Mouse (Mus musculus) limb, embryonic 15.5 days (tissue): Measurements from ENCODE around the gene Babam2. TPM values are rescaled to one million over a fixed set of nuclear protein-coding genes. Genes with fewer than 3 reads are reported as not detected.

Experiments used
- ATAC-seq: fragments of 200-750 bp; cut with Nextera tagmentation; 2 replicates; pipeline ENCODE4 v1.8.0; 2017; ENCODE audit warnings: low read depth, moderate TSS enrichment; ENCODE audit not compliant: insufficient number of reproducible peaks, low FRiP score, low TSS enrichment
- H3K27ac ChIP-seq: fragments of 300-500 bp; sonication (generic); 2 replicates; pipeline ENCODE4 v1.5.1; 2015; ENCODE audit warnings: moderate library complexity, mild to moderate bottlenecking, inconsistent platforms
- H3K27me3 ChIP-seq: fragments of 300-500 bp; sonication (generic); 2 replicates; pipeline ENCODE4 v1.6.1; 2015; ENCODE audit warnings: inconsistent platforms
- H3K36me3 ChIP-seq: fragments of 300-500 bp; sonication (generic); 2 replicates; pipeline ENCODE4 v1.6.1; 2015; ENCODE audit warnings: inconsistent platforms
- H3K4me1 ChIP-seq: fragments of 300-500 bp; sonication (generic); 2 replicates; pipeline ENCODE4 v1.6.1; 2015; ENCODE audit warnings: inconsistent platforms
- H3K4me2 ChIP-seq: fragments of 300-500 bp; sonication (generic); 2 replicates; pipeline ENCODE4 v1.6.1; 2015; ENCODE audit warnings: mild to moderate bottlenecking, inconsistent platforms
- H3K4me3 ChIP-seq: fragments of 300-500 bp; sonication (generic); 2 replicates; pipeline ENCODE4 v1.5.1; 2015; ENCODE audit warnings: mild to moderate bottlenecking, inconsistent platforms
- H3K9ac ChIP-seq: fragments of 300-500 bp; sonication (generic); 2 replicates; pipeline ENCODE4 v1.6.1; 2015; ENCODE audit warnings: inconsistent platforms
- H3K9me3 ChIP-seq: fragments of 300-500 bp; sonication (generic); 2 replicates; pipeline ENCODE4 v1.6.1; 2016; ENCODE audit warnings: inconsistent platforms
- WGBS: fragments of 180-500 bp; shearing (Covaris S2); methylation state at CpG from one replicate; pipeline ENCODE4 v1.1.7; 2015; 5-methylcytosine and 5-hydroxymethylcytosine counted together
- polyA plus RNA-seq: library from polyadenylated mRNA; unstranded; fragments of >200 nt; fragmentation: Nextera tagmentation; extraction: Ambion mirVana; gene quantifications from 2 replicates; pipeline ENCODE4 v1.2.1, GENCODE M21; 2015

Babam2 gene
- polyA plus RNA-seq, 1 experiment from 2014 or later: 50.5 TPM

DNA sequence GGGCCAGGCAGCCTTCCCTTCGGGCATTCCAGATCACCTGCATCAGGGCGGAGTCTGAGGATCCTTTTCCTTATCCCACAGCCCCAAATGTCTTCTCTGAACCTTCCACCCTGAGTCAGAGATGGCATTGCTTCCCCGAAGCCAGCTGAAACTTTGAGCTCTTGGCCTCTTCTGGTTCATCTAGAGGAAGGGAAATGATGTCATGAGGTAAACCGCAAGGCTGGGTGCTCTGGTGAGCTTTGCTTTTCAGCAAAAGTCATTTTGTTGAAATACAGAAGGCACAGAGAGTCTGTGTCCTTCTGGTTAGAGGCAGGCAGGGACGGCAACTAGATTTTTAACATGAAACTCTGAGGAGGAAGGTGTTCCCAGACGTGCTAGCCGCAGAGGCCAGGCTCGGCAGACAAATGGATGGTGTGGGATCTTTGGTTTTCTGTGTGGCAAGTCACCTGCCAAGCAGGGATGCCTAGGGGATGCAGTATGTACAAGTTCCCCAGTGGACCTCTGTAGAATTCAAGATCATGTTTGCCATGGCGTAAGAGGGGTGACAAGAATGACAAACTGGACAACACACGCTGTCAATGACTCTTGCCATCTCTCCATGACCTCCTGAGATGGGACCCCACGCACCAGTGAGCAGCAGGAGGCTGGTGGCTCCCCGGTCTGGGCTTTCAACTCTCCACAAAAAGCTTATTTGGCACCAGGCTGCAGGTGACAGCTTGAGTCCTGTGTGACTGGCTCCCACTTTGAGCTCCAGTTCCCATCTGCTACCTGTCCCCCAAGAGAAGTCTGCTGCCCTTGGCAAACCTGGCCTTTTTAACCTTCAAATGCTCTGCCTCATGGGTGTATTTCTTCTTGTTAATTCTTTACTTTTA is 406.9 kb downstream of the Babam2 start:
- no peak overlapping the region for H3K4me3 ChIP-seq
- no peak overlapping the region for H3K4me2 ChIP-seq
- no peaks in the 10 kb centered on the region for H3K27me3 ChIP-seq
- H3K36me3 ChIP-seq: no peaks in the 10 kb centered on the region
- H3K4me1 ChIP-seq: peaks cover 29% of the 10 kb centered on the region
- no peak overlapping the region for H3K27ac ChIP-seq
- WGBS: 75% methylated on average over 12 of the region's 12 CpGs
- no peak for ATAC-seq
- no peaks in the 10 kb centered on the region for H3K9me3 ChIP-seq
- no peak overlapping the region for H3K9ac ChIP-seq

DNA sequence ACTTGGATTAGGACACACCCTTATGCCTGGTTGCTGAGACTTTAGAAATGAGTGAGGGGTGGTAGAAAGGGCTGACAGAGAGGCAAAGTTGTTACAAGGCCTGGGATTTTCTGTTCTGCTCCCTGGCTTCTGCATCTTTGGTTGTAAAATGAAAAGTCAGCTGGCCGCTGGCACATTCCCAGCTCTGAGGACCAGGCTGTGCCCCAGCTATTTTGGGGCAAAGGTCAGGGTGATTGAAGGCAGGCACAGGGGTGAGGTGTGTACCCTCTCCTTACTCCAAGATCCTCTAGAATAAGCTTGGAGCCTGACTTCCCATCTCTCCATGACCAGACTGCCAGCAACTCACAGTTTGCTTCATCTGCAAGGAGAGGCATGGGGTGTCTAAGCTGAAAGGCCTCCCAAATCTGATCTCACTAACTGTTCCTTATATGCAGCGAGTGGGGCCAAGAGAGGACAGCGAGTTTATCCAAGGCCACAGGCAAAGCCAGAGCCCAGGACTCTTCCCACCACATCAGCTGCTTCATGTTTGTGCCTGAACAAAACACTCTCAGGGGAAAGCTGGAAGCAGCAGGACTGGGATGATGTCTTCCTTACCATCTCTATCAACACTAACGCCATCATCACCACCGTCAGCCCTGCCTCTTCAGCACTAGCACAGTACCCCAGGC is 409.1 kb downstream of the Babam2 start:
- no peak for ATAC-seq
- Histone ChIP-seq H3K9ac (no peak overlapping the region), H3K9me3 (no peaks in the 10 kb centered on the region), H3K36me3 (no peaks in the 10 kb centered on the region), H3K27ac (no peak overlapping the region), H3K4me2 (no peak overlapping the region), H3K4me3 (no peak overlapping the region), H3K4me1 (peaks cover 18% of the 10 kb centered on the region), H3K27me3 (no peaks in the 10 kb centered on the region)
- 77% methylated on average over 5 of the region's 5 CpGs for WGBS

DNA sequence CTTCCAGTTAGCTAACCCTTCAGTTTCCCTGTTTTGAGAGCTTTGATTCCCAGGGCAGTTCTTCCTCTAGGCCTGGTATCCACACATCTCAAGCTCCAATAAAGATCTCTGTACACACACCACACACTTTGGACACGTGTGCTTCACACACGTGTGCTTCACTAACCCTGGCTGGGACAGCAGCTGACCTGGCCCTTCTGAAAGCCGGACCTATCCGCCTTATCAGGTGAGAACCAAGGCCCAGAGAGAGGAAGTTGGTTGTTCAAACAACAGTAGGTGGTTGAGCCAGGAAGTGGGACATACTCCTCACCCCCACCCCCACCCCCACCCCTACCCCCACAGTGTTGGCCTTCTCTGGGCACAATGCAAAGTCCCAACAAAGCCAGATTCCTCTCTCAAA is 413.2 kb downstream of the Babam2 start:
- WGBS: 82% methylated on average over 4 of the region's 4 CpGs
- no peaks in the 10 kb centered on the region for H3K36me3 ChIP-seq
- H3K4me3 ChIP-seq: no peak overlapping the region
- no peak overlapping the region for H3K9ac ChIP-seq
- no peak for ATAC-seq
- no peaks in the 10 kb centered on the region for H3K27me3 ChIP-seq
- no peak overlapping the region for H3K27ac ChIP-seq
- no peak overlapping the region for H3K4me2 ChIP-seq
- no peaks in the 10 kb centered on the region for H3K9me3 ChIP-seq
- no peaks in the 10 kb centered on the region for H3K4me1 ChIP-seq

DNA sequence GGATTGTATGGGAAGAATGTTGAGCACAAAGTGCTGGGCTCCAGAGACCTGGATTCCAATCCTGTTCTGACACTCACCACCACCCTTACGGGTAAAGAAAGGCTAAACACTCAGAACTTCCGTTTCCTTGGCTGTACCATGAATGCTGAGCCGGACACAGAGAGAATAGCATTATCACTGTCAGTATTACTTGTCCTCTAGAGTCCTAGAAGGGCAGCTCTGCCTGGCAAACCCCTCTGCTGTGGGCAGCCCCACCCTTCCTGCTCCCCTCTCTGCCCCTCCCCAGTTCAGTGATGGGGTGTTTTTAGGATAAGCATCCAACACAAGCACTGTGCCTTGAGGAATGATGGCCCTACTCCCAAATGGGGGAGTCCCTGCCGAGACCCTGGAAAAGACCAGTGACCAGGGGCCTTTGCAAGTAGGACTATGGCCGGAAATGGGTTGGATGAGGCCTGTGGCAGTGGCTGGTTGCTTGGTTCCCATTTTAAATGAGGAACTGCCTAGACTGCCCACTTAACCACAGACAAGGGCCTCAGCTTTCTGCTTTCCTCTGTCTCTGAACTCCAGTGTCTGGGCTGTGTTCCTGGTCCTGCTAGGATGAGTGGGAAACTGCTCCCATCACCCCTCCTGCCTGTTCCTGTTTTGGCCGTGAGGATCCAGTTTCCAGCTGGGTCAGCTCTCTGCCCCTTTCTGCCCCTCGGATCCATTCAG is 414.9 kb downstream of the Babam2 start:
- Histone ChIP-seq H3K9ac (no peak overlapping the region), H3K9me3 (no peaks in the 10 kb centered on the region), H3K4me1 (no peaks in the 10 kb centered on the region), H3K27ac (no peak overlapping the region), H3K27me3 (no peaks in the 10 kb centered on the region), H3K4me2 (no peak overlapping the region), H3K4me3 (no peak overlapping the region), H3K36me3 (no peaks in the 10 kb centered on the region)
- 74% methylated on average over 7 of the region's 7 CpGs for WGBS
- ATAC-seq: no peak

DNA sequence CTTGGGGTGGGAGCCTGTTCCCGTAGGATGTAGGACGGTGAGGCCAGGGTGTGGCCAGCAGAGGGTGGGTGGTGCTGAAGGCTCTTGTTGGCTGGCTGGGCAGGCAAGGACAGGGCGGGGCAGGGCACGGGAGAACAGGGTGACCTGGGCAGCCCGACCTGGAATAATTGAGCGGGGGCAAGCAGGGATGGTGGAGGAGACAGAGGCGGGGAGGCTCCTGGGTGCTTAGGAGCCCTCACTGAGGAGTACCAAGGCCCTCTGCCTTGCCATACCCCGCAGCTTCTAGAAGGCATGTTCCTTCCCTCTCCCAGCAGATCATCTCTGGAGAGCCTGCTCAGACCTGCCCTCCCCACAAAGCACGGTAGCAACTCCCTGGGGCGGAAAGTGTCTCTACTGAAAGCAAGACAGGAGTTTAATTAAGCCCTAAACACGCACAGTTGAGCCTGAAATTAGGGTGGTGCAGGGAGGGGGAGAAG is 423.5 kb downstream of the Babam2 start:
- Histone ChIP-seq H3K27ac (peak overlapping the region; percentile 82), H3K4me1 (peaks cover 12% of the 10 kb centered on the region; the same call in 1 of the 2 replicates), H3K9me3 (no peaks in the 10 kb centered on the region), H3K4me3 (no peak overlapping the region), H3K36me3 (no peaks in the 10 kb centered on the region), H3K9ac (no peak overlapping the region), H3K4me2 (no peak overlapping the region), H3K27me3 (no peaks in the 10 kb centered on the region)
- 30% methylated on average over 11 of the region's 11 CpGs for WGBS
- no peak for ATAC-seq

DNA sequence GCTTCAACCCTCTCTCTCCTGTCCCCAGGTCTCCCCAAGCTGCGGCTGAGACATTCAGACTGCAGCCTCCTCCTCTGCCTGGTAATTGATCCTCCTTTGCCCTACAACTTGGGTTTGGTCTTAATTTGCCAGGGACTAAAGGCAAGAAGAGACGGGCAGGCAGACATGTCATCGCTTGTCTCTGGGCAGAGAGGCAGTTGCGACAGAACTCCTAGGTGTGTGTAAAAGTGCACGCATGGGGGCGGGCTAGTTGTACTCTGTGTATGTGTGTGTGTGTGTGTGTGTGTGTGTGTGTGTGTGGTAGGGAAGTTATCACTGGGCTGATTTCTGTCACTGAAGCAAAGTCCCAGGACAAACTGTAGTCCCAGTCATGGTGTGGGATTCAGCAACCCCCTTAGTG is 424.5 kb downstream of the Babam2 start:
- Histone ChIP-seq H3K36me3 (no peaks in the 10 kb centered on the region), H3K9ac (no peak overlapping the region), H3K27me3 (no peaks in the 10 kb centered on the region), H3K4me3 (no peak overlapping the region), H3K4me1 (peaks cover 12% of the 10 kb centered on the region; the same call in 1 of the 2 replicates), H3K27ac (peak overlapping the region; percentile 82), H3K9me3 (no peaks in the 10 kb centered on the region), H3K4me2 (0 out of 2 replicates have a peak overlapping the region, but pooled peaks have one; percentile 12)
- WGBS: 81% methylated on average over 6 of the region's 6 CpGs
- ATAC-seq: no peak

DNA sequence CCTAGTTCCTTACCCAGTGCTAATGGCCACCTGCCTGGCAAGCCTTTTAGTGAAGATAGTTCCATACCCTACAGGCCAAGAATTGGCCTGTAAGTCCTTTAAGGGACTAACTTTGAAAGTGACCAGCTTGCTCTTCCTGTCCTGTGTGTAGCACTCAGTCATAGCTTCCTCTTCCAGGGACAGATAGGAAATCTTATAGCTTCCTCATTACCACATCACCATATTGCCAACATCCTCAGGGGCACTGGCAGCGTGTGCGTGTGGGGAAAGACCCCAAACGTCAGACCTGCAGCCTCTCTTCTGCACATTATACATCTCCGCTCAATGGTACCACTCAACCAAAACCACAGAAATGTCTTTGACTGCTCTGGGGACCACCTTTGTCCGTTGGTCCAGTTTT is 424.9 kb downstream of the Babam2 start:
- Histone ChIP-seq H3K36me3 (no peaks in the 10 kb centered on the region), H3K4me3 (no peak overlapping the region), H3K9me3 (no peaks in the 10 kb centered on the region), H3K27me3 (no peaks in the 10 kb centered on the region), H3K4me2 (no peak overlapping the region), H3K4me1 (peaks cover 12% of the 10 kb centered on the region; the same call in 1 of the 2 replicates), H3K9ac (no peak overlapping the region), H3K27ac (no peak overlapping the region)
- ATAC-seq: no peak
- WGBS: 77% methylated on average over 5 of the region's 5 CpGs

DNA sequence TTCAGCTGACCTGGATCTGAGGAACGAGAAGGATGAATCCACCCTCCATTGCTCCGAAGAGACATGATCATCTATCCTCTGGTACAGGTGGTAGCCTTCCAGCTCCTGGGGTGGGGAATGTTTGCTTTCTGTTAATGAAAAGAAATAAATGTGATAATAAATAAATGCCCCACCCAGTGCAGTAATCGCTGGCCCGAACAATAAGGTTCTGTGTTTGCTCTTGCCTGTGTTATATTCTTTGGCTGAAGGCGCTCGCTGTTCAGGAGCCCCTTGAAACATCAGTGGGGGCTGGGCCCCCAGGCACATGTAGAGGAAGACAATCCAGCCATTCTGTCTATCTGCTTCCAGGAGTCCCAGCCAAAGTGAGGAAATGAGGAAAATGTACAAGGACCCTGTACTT is 427.5 kb downstream of the Babam2 start:
- Histone ChIP-seq H3K4me2 (no peak overlapping the region), H3K9ac (no peak overlapping the region), H3K36me3 (no peaks in the 10 kb centered on the region), H3K4me3 (no peak overlapping the region), H3K9me3 (no peaks in the 10 kb centered on the region), H3K4me1 (peaks cover 11% of the 10 kb centered on the region; the same call in 1 of the 2 replicates), H3K27ac (no peak overlapping the region), H3K27me3 (no peaks in the 10 kb centered on the region)
- 84% methylated on average over 6 of the region's 6 CpGs for WGBS
- ATAC-seq: no peak

DNA sequence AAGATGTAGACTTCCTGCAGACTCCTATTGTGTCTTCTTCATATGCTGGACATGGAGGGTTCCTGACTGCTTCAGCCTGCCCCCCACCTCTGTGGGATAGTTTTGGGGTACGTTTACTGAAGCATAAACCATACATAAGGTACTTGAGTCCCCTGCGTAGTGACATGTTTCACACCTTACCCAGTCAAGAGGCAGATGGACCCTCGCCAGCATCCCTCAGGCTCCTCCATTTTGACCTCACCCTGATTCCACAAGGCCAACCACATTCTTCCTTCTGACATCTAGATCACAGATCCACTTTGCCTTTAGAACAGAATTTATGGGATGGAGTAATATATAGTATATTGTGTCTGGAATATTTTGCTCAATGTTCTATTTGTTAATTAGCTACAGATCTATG is 429.7 kb downstream of the Babam2 start:
- Histone ChIP-seq H3K4me2 (no peak overlapping the region), H3K36me3 (no peaks in the 10 kb centered on the region), H3K4me3 (no peak overlapping the region), H3K4me1 (peaks cover 5% of the 10 kb centered on the region; the same call in 1 of the 2 replicates), H3K27ac (no peak overlapping the region), H3K9me3 (no peaks in the 10 kb centered on the region), H3K27me3 (peaks cover 4% of the 10 kb centered on the region), H3K9ac (no peak overlapping the region)
- no peak for ATAC-seq
- 73% methylated on average over 3 of the region's 3 CpGs for WGBS

DNA sequence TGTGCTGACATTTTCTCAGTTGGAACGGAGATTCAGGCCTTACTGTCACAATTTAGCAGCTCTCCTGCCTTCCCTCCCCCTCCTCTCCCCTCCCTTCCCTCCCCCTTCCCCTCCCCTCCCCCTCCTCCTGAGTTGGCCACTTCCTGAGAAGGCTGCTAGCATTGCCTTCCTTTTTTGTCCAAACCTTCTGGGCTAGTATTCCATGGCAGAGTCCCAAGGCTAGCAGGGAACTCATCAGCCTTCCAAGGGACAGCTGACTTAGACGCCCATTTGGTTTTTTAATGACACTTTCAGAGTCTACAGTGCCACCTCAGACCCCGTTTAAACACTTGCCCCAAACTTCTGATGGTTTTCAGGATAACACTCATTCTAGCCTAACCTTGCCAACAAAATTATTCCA is 430.4 kb downstream of the Babam2 start:
- no peak overlapping the region for H3K4me2 ChIP-seq
- ATAC-seq: no peak
- 36% methylated on average over 3 of the region's 3 CpGs for WGBS

DNA sequence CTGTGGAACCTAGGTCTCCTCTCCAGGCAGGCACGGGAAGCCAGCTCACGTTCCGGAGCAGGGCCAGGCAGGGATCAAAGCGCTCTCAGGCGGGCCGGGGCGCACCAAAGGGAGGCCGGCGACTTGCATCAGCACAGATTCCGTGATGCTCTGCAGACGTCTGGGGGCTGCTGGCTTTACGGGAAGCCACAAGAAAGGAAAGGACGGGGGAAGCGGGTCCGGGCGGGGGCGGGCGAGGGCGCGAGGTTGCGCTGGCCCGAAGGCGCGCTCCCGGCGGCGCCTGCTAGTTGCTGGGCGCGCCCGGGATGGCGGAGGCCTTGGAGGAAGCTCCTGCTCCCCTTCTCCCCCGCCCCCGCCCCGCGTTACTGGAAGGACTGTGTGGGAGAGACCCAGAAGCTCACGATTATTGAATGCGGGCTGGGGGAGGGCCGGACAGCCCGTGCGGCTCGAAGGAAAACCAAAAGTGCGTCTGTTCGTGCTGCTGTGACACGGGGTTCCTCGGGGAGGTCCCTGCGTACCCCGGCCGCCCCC is 435.6 kb downstream of the Babam2 start:
- 0% methylated on average over 44 of the region's 48 CpGs for WGBS
- Histone ChIP-seq H3K4me3 (peak overlapping the region; percentile 75), H3K9me3 (no peaks in the 10 kb centered on the region), H3K9ac (peak overlapping the region; percentile 24; the same call in 1 of the 2 replicates), H3K27ac (peak overlapping the region; percentile 99), H3K4me2 (peak overlapping the region; percentile 82), H3K36me3 (no peaks in the 10 kb centered on the region), H3K27me3 (peaks cover 4% of the 10 kb centered on the region), H3K4me1 (peaks cover 22% of the 10 kb centered on the region)
- ATAC-seq: no peak

More for the DNA sequence above, 430.4 kb downstream of the Babam2 start:
- no peaks in the 10 kb centered on the region for H3K9me3 ChIP-seq
- H3K27me3 ChIP-seq: peaks cover 4% of the 10 kb centered on the region
- H3K4me1 ChIP-seq: peaks cover 3% of the 10 kb centered on the region; the same call in 1 of the 2 replicates
- no peak overlapping the region for H3K9ac ChIP-seq
- H3K27ac ChIP-seq: no peak overlapping the region
- no peak overlapping the region for H3K4me3 ChIP-seq
- no peaks in the 10 kb centered on the region for H3K36me3 ChIP-seq
